Mouse (Mus musculus): Measurements from ENCODE around the gene Slc22a1.
"Not testable (repeated sequence)": the region's sequence is repeated elsewhere in the genome, so short reads cannot be mapped to it uniquely, and the experiment has no call there.

Gene Slc22a1

DNA sequence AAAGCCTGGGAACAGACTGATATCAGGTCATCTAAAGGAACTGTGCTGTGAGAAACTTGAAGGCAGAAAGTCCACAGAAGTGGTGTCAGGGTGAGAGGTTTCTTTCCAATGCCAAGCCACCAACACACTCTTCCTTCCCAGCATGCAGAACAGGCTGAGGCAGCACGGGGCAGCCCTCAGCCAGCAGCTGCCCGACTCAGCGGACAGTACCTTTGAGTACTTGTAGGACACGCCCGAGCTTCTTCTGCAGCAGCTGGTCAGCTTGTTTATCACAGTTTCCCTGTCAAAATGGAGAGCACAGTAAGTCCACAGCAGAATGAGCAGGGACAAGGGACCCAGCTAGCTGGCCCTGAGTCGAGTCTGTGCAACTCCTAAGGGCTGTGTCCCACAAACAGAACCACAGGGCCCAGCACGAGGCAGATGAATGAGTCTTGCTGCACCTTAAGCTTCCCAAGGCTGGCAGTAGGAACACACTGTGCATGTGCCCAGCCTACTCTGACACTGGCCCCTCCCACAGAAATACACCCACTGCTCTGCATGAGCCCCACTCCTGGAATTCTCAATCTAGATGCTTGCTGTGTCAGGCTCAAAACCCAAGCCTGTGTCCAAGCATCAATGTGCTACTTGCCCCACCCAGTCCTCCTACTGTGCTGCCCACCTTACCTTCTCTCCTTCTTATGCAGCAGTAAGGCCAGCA, 9.4 kb upstream of the Slc22a1 start:
- in situ Hi-C loops (cut with MboI; ENCODE audit: low sequenced_read_pairs) = no loop called here

DNA sequence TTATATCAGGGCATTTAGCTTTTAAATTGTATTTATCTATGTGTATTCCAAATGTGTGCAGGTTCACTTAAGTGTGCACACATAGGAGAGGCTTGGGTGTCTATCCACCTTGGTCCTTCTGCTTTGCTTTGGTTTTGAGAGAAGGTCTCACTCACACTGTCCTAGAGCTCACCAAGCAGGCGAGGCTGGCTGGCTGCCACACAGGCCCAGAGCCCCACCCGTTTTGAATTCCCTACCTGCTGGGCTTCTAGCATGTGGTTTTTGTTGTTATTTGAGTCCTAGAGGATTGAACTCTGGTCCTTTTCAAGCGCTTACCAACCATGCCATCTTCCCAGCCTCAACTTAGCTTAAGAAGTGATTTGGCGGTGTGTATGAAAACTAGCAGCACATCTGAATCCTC, 8.8 kb upstream of the Slc22a1 start:
- in situ Hi-C loops (cut with MboI; ENCODE audit: low sequenced_read_pairs) = no loop called here

DNA sequence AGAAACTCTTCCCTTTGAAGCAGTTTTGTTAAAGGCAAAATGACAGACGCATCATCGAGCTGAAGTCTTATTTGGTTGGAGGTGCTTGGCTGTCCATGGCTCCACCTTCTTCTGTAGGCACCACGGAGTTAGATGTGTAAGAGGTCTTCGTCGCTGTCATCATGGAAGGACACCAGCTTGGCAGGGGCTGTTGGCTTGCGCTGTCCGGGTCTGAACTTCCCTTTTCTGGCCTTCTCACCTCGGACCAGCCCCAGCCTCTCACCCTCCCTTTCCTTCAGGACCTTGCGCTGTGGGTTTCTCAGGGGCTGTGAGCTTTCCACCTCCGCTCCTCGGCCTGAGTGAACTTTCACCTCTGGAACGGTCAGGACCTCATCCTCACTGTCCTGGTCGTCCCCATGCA, 8.0 kb upstream of the Slc22a1 start:
- in situ Hi-C loops (cut with MboI; ENCODE audit: low sequenced_read_pairs) = no loop called here

DNA sequence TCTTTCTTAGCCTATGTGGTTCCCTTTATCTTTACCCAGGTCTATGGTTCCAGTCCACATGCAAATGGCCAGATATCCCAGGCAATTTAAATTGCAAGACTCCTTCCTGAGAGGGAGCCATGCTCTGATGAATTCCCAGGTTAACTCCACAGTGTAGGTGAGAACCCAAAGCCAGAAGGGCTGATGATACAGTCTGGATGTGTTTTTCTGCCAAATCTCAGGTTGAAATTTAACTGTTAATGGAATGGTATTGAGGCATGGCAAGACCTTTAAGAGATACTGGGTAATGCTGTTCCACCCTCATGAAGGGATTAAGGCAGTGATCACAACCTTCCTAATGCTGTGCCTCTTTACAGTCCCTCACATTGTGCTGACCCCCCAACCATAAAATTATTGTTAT, 2.6 kb upstream of the Slc22a1 start:
- in situ Hi-C loops (cut with MboI; ENCODE audit: low sequenced_read_pairs) = no loop called here

DNA sequence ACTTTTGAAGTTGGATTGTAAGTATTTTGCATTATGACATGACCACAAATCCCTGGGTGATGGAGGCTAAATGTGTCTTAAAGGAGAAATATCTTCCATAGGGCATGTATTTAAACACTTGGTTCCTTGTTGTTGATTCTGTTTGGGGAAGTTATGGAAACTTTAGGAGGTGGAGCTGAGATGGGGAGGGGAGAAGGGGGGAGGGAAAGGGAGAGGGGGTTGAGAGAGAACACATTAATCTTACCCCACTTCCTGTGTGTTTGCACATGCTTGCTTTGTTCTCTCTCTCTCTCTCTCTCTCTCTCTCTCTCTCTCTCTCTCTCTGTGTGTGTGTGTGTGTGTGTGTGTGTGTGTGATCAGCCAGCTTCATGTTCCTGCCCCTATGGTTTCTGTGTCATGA, 1.5 kb upstream of the Slc22a1 start:
- in situ Hi-C loops (cut with MboI; ENCODE audit: low sequenced_read_pairs) = no loop called here

DNA sequence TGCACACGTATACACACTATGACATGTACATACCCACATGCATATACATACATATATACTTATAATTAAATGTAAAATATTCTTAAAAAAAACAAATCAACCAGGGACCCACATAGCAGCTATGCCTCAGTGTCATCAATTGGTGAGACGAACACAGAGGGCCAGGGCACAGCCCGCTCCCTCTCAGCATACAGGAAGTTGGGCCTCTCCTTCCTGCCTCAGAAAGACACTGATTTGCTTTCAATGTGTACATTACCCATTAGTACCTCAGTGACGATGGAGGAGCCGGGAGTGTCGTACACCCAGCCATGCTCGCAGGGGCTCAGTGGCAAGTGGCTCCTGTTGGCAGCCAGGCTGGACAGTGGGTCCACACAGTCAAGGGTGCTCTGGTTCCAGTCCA, 649 bp downstream of the Slc22a1 start:
- in situ Hi-C loops (cut with MboI; ENCODE audit: low sequenced_read_pairs) = not testable (repeated sequence)

DNA sequence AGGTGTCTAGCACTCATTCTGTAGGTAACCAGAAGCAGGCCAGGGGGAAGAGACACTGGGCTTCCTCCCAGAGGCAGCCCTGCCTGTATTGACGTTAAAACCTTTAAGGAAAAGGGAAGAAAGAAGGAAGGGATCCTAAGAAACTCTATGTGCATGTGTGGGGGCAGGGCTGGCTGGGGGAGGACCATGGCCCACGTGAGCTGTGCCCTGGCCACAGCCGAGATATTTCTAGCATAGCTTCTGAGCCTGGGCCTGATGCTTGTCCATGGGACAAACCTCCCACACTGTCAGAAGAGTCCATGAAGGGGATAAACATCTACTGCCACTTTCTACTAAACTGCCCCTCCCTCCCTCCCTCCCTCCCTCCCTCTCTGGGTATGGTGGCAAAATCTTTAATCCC, 1.8 kb downstream of the Slc22a1 start:
- in situ Hi-C loops (cut with MboI; ENCODE audit: low sequenced_read_pairs) = no loop called here

DNA sequence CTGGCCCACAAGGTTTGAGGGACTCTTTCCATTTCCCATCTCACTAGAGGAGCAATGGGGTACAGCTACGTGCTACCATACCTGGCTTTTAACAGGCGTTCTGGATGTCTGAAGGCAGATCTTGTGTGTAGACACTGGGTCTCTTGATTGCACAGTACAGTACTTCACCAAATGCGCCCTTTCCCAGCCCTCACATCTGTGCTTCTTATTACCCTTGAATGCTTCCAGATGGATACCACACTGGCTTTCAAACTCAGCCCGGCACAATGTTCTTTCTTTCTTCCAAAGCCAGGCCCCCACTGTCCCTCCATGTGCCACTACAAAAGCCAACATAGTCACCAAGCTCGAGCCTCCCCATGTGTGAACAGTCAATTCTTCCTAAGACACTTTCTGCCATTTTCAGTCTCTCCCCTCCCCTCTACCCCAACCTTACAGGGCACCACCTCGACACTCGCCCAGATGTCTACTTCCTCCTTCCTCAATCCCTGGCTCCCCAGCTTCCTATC, 3.3 kb downstream of the Slc22a1 start:
- in situ Hi-C loops (cut with MboI; ENCODE audit: low sequenced_read_pairs) = no loop called here

DNA sequence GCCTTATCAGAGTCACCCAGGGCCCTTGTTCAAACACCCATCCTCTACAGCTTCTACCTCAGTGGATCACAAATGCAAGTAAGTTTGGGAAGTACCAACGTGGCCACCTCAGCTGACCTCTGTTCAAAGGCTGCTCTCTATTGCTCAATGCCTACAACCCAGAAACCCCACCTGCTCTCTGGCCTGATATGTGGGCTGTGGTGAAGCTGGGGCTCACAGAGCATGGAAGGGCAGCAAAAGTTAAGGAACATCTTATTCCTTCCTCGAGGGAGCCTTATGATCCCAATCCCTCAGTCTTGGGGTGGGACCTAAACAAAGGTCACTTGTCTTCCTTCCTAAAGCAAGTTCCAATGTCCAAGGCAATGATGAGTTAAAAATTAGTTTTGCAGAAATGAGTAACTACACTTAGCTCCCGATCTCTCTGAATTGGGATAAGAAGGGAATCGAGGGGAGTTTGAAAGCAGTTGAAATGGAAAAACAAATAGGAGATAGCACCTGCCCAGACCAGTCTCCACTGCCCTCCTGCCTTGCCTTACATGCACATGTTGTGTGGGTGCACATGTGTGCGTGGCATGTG, 4.5 kb downstream of the Slc22a1 start:
- in situ Hi-C loops (cut with MboI; ENCODE audit: low sequenced_read_pairs) = no loop called here

DNA sequence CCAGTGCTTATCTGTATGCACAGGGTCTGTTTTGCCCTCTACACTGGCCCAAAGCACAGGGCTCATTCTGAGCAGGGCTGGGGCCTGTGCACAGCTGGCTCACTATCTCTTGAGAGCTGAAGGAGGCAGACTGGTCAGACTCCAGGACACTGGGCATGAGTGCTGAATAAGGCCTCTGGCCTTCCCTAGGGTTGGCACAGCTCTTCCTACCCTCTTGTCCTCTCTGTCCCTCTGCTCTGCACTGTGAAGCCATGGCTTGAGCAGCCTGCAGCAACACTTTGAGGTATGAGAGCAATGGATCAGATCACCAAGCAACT, 6.3 kb downstream of the Slc22a1 start:
- in situ Hi-C loops (cut with MboI; ENCODE audit: low sequenced_read_pairs) = no loop called here

DNA sequence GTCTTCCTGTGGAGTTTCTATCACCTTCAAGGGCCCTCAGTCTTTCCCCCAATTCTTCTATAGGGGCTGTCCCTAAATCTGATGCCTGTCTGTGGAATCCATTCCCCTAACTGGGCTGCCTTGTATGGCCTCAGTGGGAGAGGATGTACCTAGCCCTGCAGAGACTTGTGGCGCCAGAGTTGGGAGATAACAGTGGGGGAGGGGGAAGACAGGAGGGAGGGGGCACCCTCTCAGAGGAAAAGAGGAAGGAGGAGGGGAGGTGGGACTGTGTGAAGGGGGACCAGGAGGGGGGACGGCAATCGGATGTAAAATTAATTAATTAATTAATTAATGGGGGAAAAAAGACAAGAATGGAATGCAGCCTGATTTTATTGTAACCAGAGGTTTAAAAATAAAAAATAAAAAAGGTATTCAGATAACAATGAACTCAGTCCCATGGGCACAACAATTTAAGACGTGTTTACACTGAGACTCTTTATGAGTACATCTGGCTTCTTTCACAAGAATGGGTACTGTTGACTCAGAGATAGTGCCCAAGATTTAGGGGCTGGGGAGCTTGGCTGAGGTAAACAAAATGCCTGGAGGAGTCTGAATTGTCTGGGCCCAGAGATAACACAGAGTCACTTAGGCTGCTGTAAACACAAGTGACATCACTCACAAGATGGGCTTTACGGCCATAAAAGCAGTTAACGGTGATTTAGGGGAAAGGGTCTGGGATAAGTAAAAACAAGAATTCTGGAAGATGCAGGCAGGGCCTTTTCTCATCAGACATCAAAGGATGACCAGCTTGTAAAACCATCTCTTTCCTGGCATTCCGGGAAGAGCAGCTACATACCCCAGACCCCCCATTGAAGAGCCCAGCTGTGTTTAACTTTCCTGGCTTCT, 6.9 kb downstream of the Slc22a1 start:
- in situ Hi-C loops (cut with MboI; ENCODE audit: low sequenced_read_pairs) = no loop called here

DNA sequence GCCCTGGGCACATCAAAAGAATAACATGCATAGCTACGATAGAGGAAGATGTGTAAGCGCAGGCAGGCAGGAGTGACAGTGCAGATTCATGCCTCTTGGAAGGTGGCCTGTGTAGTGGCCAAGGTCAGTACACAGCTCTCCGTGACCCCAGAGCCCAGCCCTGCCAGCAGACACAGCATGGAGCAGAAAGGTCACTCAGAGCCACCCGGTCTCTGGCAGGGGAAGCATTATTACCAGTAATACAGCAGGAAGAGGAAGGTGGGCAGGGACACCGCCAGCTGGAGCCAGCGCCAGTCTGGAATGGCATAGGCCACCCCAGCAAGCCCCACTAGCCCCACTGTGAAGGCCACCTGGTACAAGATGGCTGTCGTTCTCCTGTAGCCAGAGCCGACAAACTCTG, 11.5 kb downstream of the Slc22a1 start:
- in situ Hi-C loops (cut with MboI; ENCODE audit: low sequenced_read_pairs) = no loop called here

DNA sequence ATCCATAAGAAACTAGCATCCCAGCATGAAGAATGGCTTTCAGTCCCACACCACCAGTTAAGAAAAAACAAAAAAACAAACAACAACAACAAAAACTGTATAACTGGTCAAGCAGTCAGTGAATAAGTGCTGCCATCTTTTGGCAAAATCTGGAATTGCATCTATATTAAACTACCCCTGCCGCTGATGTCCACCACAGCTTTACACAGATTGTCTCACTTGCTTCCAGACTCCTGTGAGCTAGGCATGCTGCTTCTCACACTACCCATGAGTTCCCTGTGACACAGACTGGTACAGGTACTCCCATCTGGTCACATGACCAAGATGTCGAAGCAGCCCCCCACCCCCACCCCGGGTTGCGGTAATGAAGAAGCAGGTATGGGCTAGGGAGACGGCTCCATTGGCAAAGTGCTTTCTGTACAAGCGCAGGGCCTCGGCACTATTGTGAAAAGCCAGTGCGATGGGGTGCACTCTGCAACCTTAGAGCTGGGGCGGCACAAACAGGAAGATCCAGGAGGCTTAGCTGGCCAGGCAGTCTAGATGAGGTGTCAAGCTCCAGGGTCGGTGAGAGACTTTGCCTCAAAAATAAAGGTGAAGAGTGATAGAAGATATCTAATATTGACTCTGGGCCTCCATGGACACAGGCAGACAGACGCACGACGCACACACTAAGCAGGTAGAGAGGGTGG, 14.9 kb downstream of the Slc22a1 start:
- in situ Hi-C loops (cut with MboI; ENCODE audit: low sequenced_read_pairs) = no loop called here

DNA sequence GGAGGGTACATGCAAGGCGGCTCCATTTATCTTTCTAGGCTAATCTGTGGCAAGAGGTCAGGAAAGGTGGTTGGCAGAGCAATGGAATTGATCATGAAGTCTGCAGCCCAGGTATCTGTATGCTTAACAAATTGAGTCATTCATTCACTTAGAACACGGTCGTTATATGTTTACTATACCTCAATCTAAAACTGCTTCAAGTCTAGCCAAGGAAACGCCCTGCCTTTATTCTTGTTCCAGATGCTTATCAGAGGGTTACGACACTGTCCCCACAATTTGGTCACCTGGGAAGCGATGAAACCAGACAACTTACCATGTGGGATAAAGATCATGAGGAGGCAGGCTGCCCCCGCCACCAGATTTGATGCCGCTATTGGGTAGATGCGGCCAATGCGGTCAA, 16.4 kb downstream of the Slc22a1 start:
- in situ Hi-C loops (cut with MboI; ENCODE audit: low sequenced_read_pairs) = no loop called here

DNA sequence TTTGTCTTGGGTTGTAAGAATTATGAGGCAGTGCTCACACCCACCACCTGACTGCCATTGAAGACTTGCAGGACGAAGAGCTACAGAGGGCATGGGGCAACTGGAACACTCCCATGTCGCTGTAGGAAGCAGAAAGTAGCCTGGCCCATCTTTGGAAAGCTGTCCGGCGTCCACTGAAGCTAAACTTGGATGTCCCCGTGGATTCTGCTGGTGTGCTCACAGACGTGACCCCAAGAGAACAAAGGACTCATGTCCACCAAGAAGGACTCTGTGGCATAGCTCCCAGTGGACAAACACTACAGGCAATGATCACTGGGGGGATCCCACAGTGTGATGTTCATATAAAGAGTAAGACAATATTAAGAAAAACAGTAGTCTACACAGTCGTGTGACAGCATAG, 16.8 kb downstream of the Slc22a1 start:
- in situ Hi-C loops (cut with MboI; ENCODE audit: low sequenced_read_pairs) = no loop called here

DNA sequence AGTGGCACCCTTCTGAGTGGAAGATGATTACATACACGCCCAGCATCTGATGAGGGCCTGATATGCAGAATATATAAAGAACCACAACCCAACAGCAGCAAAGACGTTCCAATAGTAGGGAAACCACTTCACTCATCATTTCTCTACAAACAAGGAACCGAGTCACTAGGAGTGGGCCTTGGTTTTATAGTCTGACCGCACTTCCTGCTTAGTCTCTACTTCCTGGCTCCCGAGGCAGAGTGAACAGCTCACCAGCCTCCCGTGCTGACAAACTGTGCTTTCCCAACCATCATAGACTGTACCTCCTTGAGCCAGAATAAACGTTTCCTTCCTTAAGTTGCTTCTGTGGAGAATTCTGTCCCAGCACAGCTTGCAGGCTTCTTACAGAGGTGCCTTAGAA, 19.8 kb downstream of the Slc22a1 start:
- in situ Hi-C loops (cut with MboI; ENCODE audit: low sequenced_read_pairs) = no loop called here

DNA sequence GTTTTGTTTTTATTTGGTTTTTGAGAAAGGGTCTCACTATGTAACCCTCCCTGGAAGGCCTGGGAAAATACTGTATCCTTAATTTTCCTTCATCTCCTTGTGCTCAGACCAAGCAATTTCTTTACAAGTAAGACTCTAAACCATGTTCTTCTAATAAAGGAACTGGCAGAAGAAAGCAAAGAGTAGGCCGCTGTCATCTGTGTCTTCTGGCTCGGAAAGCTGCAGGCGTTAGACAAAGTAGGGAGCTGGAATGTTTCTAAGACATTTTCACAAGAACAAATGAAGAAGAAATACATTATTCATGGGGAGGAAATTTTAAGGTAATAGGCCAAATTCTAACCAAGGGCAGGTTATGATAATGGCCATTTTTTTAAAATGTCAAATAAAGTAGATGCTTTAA, 21.6 kb downstream of the Slc22a1 start:
- in situ Hi-C loops (cut with MboI; ENCODE audit: low sequenced_read_pairs) = no loop called here

DNA sequence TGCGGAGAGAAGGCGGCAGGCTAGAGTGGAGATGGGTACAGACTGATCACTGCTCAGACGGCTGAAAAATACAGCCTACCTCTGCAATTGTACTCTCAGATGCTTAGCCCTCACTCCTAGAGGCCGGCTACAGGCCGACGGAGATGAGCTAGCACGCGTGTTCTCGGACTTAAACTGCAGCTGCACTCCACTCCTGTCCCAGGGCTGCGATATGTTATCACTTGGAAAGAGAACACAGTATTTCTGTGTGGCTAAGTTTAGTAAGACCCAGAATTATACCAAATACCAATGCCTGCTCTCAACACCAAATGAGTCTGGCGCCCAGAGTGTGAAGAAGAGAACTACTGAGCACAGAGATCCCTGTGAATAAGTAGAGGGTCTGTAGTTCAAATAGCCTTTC, 23.0 kb downstream of the Slc22a1 start:
- in situ Hi-C loops (cut with MboI; ENCODE audit: low sequenced_read_pairs) = no loop called here

DNA sequence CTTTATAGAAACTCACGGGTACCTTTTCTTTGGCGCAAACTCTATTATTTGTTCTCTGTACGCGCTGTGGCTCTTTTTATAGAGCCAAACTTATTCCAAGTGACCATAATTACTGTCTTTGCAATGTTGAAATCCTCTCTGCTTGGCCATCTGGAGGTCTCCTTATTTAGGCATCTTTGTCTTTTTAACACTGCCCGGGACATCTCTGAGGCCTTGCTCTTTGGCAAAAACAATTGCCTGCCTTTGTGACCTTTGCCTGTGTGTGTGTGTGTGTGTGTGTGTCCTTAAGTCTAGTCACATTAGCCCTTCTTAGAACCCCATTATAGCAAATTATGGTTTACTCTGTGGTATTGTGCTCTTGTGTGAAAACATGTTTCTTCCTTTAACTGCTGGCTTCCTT, 30.2 kb downstream of the Slc22a1 start:
- in situ Hi-C loops (cut with MboI; ENCODE audit: low sequenced_read_pairs) = no loop called here

DNA sequence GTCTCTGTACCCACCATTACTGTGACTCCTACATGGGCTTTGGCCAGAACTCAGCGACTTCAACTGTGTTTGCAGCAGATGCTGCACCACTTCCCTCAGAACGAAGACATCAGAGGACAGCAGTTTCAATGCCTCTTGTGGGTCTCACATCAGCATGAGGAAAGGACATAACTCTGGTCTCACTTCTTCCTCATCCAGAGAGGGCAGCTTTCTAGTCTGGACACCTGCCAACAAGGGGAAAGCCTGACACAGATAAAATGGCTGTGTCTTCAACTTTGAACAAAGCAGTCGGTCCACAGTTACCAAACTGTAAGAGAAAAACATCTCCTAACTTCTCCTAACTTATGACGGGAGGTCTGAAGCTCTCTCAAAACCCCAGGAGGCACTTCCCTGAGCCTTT, 34.5 kb downstream of the Slc22a1 start:
- in situ Hi-C loops (cut with MboI; ENCODE audit: low sequenced_read_pairs) = no loop called here

DNA sequence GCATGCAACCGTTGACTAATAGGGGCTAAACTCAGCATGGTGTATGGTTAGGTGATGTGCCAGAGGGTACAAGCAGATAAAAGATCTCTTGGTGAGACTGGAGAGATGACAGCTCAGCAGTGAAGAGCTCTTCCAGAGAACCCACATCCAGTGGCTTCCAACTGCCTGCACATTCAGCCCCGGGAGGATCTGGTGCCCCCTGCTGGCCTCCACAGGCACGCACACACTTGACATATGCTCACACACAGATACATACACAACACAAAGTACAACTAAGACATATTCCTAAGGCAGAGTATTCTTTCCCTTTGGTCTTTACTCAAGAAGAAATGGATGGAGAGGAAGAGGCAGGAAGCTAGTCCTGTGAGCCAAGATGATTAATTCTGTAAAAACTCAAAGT, 36.0 kb downstream of the Slc22a1 start:
- in situ Hi-C loops (cut with MboI; ENCODE audit: low sequenced_read_pairs) = no loop called here

DNA sequence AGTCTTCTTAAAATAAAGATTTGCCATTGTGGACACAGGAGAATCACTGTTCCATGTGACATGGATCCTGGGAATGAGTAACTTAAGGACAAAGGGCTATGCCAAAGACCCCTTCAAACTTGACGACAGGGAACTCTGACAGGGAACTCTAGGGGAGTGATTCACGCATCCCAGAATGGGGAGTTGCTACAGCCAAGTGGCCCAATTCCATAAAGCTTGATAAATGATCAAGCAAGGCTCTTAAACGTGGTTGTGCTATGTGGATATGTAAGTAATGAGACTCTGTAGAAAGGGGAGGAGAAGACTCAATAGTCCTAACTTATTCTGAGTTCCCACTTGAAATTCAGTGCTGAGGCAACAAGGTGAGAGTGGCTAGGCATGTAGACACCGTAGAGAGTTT, 40.8 kb downstream of the Slc22a1 start:
- in situ Hi-C loops (cut with MboI; ENCODE audit: low sequenced_read_pairs) = no loop called here

Data from CH12F3 (cell line).